37 mouse cellular contexts compared by ENCODE assay signal in the genomic region with DNA sequence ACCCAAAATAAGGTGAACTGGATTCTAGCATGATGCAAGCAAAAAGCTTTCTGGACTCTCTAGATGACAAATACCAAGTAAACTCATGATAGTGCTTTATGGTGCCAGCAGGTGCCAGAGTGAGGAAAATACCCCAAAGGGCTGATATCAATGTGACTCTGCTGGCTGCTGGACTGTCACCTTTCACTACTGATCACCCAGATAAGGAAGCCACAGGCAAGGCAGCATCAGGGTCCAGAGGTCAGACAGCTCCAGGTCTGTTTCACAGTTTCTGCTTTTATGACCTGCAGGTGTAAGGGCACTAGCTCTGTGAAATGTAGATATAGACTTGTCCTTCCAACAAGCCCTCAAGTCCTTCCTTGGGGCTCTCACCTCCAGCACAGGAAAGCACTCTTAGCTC. TPM values are rescaled to one million over a fixed set of nuclear protein-coding genes. Genes with fewer than 3 reads are reported as not detected.
A peak's percentile ranks its signal among the peaks of the same experiment; 100 is the strongest.
DNase-seq lines count a peak whose midpoint lies in the region; ATAC-seq and TF ChIP-seq lines count a peak whose summit lies in the region.
"Had no signal": no experiment of that assay in that cellular context is flagged by ENCODE, and none has a peak within 500 bp of the region (broad histone marks: within the 10 kb centered on the region; RNA-seq: fewer than 3 reads in every experiment).

No protein-coding gene starts in this region.

- H3K4me1 ChIP-seq in liver, embryonic 15.5 days (replicated peaks) = no peaks in the 10 kb centered on the region
- H3K4me1 ChIP-seq in liver, embryonic 12.5 days = no peaks in the 10 kb centered on the region
- no peaks in the 10 kb centered on the region; the same call in 1 of the 2 replicates for H3K4me1 ChIP-seq in intestine, embryonic 15.5 days (replicated peaks)
- peaks cover 26% of the 10 kb centered on the region; the same call in 1 of the 2 replicates for H3K4me1 ChIP-seq in small intestine, adult 2 months (ENCODE audit: control insufficient read depth, insufficient read depth, insufficient read length, low read length)
- H3K4me1 ChIP-seq: embryonic facial prominence, embryonic 10.5 days; embryonic facial prominence, embryonic 13.5 days; forebrain, embryonic 12.5 days; forebrain, embryonic 15.5 days; hindbrain, embryonic 10.5 days; hindbrain, embryonic 13.5 days had no signal

- peak; percentile 37 for DNase-seq in large intestine, adult 2 months (ENCODE audit: low read depth, low spot score)
- no peak for DNase-seq in c-Kit-positive CD71-positive TER-119-positive erythroid progenitor cells, embryonic 14.5 days (ENCODE audit: low spot score)
- DNase-seq in heart, postnatal 14 days = no peak
- DNase-seq in lung, postnatal 36 days = no peak
- DNase-seq: adrenal gland, postnatal 10 days; B cell, adult 2 months; cerebellum, adult 11-12 months; cerebellum, adult 8-10 months; cerebellum, postnatal 10 days; cerebellum, postnatal 36 days; embryo, embryonic 11 days; gastrocnemius, postnatal 25 days; heart, adult 18-20 months; heart, postnatal 36 days had no signal

- TF ChIP-seq CTCF in small intestine, adult 2 months (IDR thresholded peaks at IDR 0.05; ENCODE audit: extremely low read depth, insufficient read length, insufficient replicate concordance, low read depth, low read length) = no peak

- no peak overlapping the region for H3K27ac ChIP-seq in liver, embryonic 15.5 days (replicated peaks)
- H3K27ac ChIP-seq in liver, embryonic 12.5 days = no peak overlapping the region
- peak overlapping the region; percentile 54; the same call in 1 of the 2 replicates for H3K27ac ChIP-seq in intestine, embryonic 15.5 days
- H3K27ac ChIP-seq in small intestine, adult 2 months (ENCODE audit: insufficient read depth, low read depth, low read length) = peak overlapping the region; percentile 99
- H3K27ac ChIP-seq: embryonic facial prominence, embryonic 10.5 days; embryonic facial prominence, embryonic 13.5 days; forebrain, embryonic 12.5 days; forebrain, embryonic 15.5 days; hindbrain, embryonic 10.5 days; hindbrain, embryonic 13.5 days had no signal

- no peak overlapping the region for H3K4me3 ChIP-seq in liver, embryonic 15.5 days (replicated peaks)
- no peak overlapping the region for H3K4me3 ChIP-seq in liver, embryonic 12.5 days
- no peak overlapping the region for H3K4me3 ChIP-seq in intestine, embryonic 15.5 days (replicated peaks)
- no peak overlapping the region for H3K4me3 ChIP-seq in small intestine, adult 2 months (ENCODE audit: low read depth, low read length)
- H3K4me3 ChIP-seq: embryonic facial prominence, embryonic 10.5 days; embryonic facial prominence, embryonic 13.5 days; erythroblast, embryonic 14.5 days; forebrain, embryonic 12.5 days; forebrain, embryonic 15.5 days; hindbrain, embryonic 10.5 days; hindbrain, embryonic 13.5 days had no signal

- no peak overlapping the region for H3K4me2 ChIP-seq in liver, embryonic 15.5 days
- H3K4me2 ChIP-seq in liver, embryonic 12.5 days = no peak overlapping the region
- H3K4me2 ChIP-seq in intestine, embryonic 15.5 days (replicated peaks) = no peak overlapping the region
- H3K4me2 ChIP-seq: embryonic facial prominence, embryonic 13.5 days; forebrain, embryonic 12.5 days; forebrain, embryonic 15.5 days; heart, embryonic 11.5 days; hindbrain, embryonic 13.5 days had no signal

- H3K9ac ChIP-seq in liver, embryonic 15.5 days = no peak overlapping the region
- H3K9ac ChIP-seq in liver, embryonic 12.5 days = no peak overlapping the region
- H3K9ac ChIP-seq in intestine, embryonic 15.5 days = no peak overlapping the region
- H3K9ac ChIP-seq: embryonic facial prominence, embryonic 13.5 days; forebrain, embryonic 12.5 days; forebrain, embryonic 15.5 days; hindbrain, embryonic 13.5 days had no signal

- TF ChIP-seq POLR2A in small intestine, adult 2 months (IDR thresholded peaks at IDR 0.05; ENCODE audit: low read depth, low read length) = no peak

- no peaks in the 10 kb centered on the region for H3K27me3 ChIP-seq in liver, embryonic 15.5 days
- no peaks in the 10 kb centered on the region for H3K27me3 ChIP-seq in liver, embryonic 12.5 days (replicated peaks)
- no peaks in the 10 kb centered on the region for H3K27me3 ChIP-seq in intestine, embryonic 15.5 days (replicated peaks)
- H3K27me3 ChIP-seq in small intestine, adult 2 months (ENCODE audit: control insufficient read depth, insufficient read depth, low read length) = no peaks in the 10 kb centered on the region
- H3K27me3 ChIP-seq: CH12.LX; embryonic facial prominence, embryonic 13.5 days; forebrain, embryonic 12.5 days; forebrain, embryonic 15.5 days; hindbrain, embryonic 13.5 days had no signal

- peak; percentile 28; the same call in 1 of the 2 replicates for ATAC-seq in liver, embryonic 15.5 days (ENCODE audit: insufficient read depth)
- no peak for ATAC-seq in liver, embryonic 12.5 days
- peak; percentile 85 for ATAC-seq in intestine, embryonic 15.5 days
- ATAC-seq: forebrain, embryonic 15.5 days; hindbrain, embryonic 16.5 days; Patski had no signal

- H3K9me3 ChIP-seq in liver, embryonic 15.5 days (replicated peaks) = no peaks in the 10 kb centered on the region
- no peaks in the 10 kb centered on the region for H3K9me3 ChIP-seq in liver, embryonic 12.5 days (replicated peaks)
- H3K9me3 ChIP-seq in intestine, embryonic 15.5 days = no peaks in the 10 kb centered on the region
- H3K9me3 ChIP-seq: embryonic facial prominence, embryonic 10.5 days; embryonic facial prominence, embryonic 13.5 days; forebrain, embryonic 12.5 days; forebrain, embryonic 15.5 days; G1E; hindbrain, embryonic 10.5 days; hindbrain, embryonic 13.5 days had no signal

- intact Hi-C loops in heart, postnatal 14 days (cut with DNase I) = no loop called here

- no peaks in the 10 kb centered on the region for H3K36me3 ChIP-seq in liver, embryonic 15.5 days (replicated peaks)
- H3K36me3 ChIP-seq in liver, embryonic 12.5 days = no peaks in the 10 kb centered on the region
- H3K36me3 ChIP-seq in intestine, embryonic 15.5 days = no peaks in the 10 kb centered on the region
- H3K36me3 ChIP-seq in small intestine, adult 2 months (ENCODE audit: control insufficient read depth, insufficient read depth, low read length) = peaks cover 8% of the 10 kb centered on the region
- H3K36me3 ChIP-seq: embryonic facial prominence, embryonic 10.5 days; embryonic facial prominence, embryonic 13.5 days; forebrain, embryonic 12.5 days; forebrain, embryonic 15.5 days; G1E; hindbrain, embryonic 10.5 days; hindbrain, embryonic 13.5 days had no signal

RNA-seq across cellular contexts. Expression of a gene that starts 2.4 kb away (rescaled TPM):
- 0.08 TPM in 1 of 2 replicates, not detected in the other for polyA plus RNA-seq in liver, embryonic 15.5 days (2015; fragmentation: Nextera tagmentation; extraction: Ambion mirVana)
- not detected in 2 replicates for polyA plus RNA-seq in liver, embryonic 12.5 days (2016; fragmentation: Nextera tagmentation; extraction: Ambion mirVana)
- 33.2 and 37.9 TPM in 2 replicates for polyA plus RNA-seq in intestine, embryonic 15.5 days (2015; fragmentation: Nextera tagmentation; extraction: Ambion mirVana)
- polyA plus RNA-seq in large intestine, adult 2 months (2012; rRNA removed) = 103 and 159 TPM in 2 replicates
- polyA plus RNA-seq in small intestine, adult 2 months (2012; rRNA removed) = 30.4 and 79.4 TPM in 2 replicates
- total RNA-seq in heart, postnatal 14 days (2021) = not detected
- total RNA-seq: adrenal gland, adult 18-20 months; adrenal gland, postnatal 10 days; adrenal gland, postnatal 4 days; CH12.LX; G1E; gastrocnemius, adult 8-10 months; gastrocnemius, postnatal 25 days; heart, adult 18-20 months; heart, postnatal 36 days had no signal
- polyA plus RNA-seq: cortical plate, adult 2 months; embryonic facial prominence, embryonic 10.5 days; embryonic facial prominence, embryonic 13.5 days; erythroblast, embryonic 14.5 days; forebrain, embryonic 12.5 days; forebrain, embryonic 15.5 days; G1E; gonadal fat pad, adult 2 months; heart, embryonic 11.5 days; heart, embryonic 14.5 days; heart, postnatal 0 days; hindbrain, embryonic 10.5 days; hindbrain, embryonic 13.5 days; hindbrain, embryonic 16.5 days; Patski had no signal

RNA-seq across cellular contexts. Expression of a gene that starts 22.4 kb away (rescaled TPM):
- polyA plus RNA-seq in liver, embryonic 15.5 days (2015; fragmentation: Nextera tagmentation; extraction: Ambion mirVana) = not detected in 2 replicates
- not detected in 2 replicates for polyA plus RNA-seq in liver, embryonic 12.5 days (2016; fragmentation: Nextera tagmentation; extraction: Ambion mirVana)
- polyA plus RNA-seq in intestine, embryonic 15.5 days (2015; fragmentation: Nextera tagmentation; extraction: Ambion mirVana) = 0.21 and 0.28 TPM in 2 replicates
- 0.73 and 2.2 TPM in 2 replicates for polyA plus RNA-seq in large intestine, adult 2 months (2012; rRNA removed)
- 0.20 and 1.9 TPM in 2 replicates for polyA plus RNA-seq in small intestine, adult 2 months (2012; rRNA removed)
- total RNA-seq in heart, postnatal 14 days (2021) = not detected
- total RNA-seq: adrenal gland, adult 18-20 months; adrenal gland, postnatal 10 days; CH12.LX; G1E; gastrocnemius, adult 8-10 months; gastrocnemius, postnatal 25 days; heart, adult 18-20 months; heart, postnatal 36 days had no signal
- polyA plus RNA-seq: cortical plate, adult 2 months; embryonic facial prominence, embryonic 10.5 days; embryonic facial prominence, embryonic 13.5 days; erythroblast, embryonic 14.5 days; forebrain, embryonic 12.5 days; gonadal fat pad, adult 2 months; heart, embryonic 11.5 days; heart, postnatal 0 days; hindbrain, embryonic 10.5 days; hindbrain, embryonic 13.5 days; hindbrain, embryonic 16.5 days; Patski had no signal

RNA-seq across cellular contexts. Expression of a gene that starts 41.0 kb away (rescaled TPM):
- not detected in 2 replicates for polyA plus RNA-seq in liver, embryonic 15.5 days (2015; fragmentation: Nextera tagmentation; extraction: Ambion mirVana)
- polyA plus RNA-seq in liver, embryonic 12.5 days (2016; fragmentation: Nextera tagmentation; extraction: Ambion mirVana) = not detected in 2 replicates
- polyA plus RNA-seq in intestine, embryonic 15.5 days (2015; fragmentation: Nextera tagmentation; extraction: Ambion mirVana) = 37.4 and 51.1 TPM in 2 replicates
- 67.1 and 273 TPM in 2 replicates for polyA plus RNA-seq in large intestine, adult 2 months (2012; rRNA removed)
- polyA plus RNA-seq in small intestine, adult 2 months (2012; rRNA removed) = 103 and 341 TPM in 2 replicates
- total RNA-seq in heart, postnatal 14 days (2021) = not detected
- total RNA-seq: CH12.LX; G1E; gastrocnemius, adult 8-10 months; gastrocnemius, postnatal 25 days; heart, adult 18-20 months; heart, postnatal 36 days had no signal
- polyA plus RNA-seq: cortical plate, adult 2 months; embryonic facial prominence, embryonic 10.5 days; embryonic facial prominence, embryonic 13.5 days; erythroblast, embryonic 14.5 days; forebrain, embryonic 12.5 days; forebrain, embryonic 15.5 days; heart, embryonic 11.5 days; heart, embryonic 14.5 days; hindbrain, embryonic 10.5 days; hindbrain, embryonic 13.5 days; hindbrain, embryonic 16.5 days; Patski had no signal

Comparison
In these comparisons a context has a peak if more than half of its experiments do, and no peak if none do; other contexts are left out.
1. H3K27ac ChIP-seq: peak in intestine, embryonic 15.5 days (single experiment) and small intestine, adult 2 months (single experiment); none in liver, embryonic 15.5 days (single experiment) and liver, embryonic 12.5 days (single experiment).
2. RNA of a gene that starts 2.4 kb away (polyA plus RNA-seq): 103 to 159 TPM in large intestine, adult 2 months, 30.4 to 79.4 TPM in small intestine, adult 2 months and 33.2 to 37.9 TPM in intestine, embryonic 15.5 days; 0.08 TPM in liver, embryonic 15.5 days and not detected in liver, embryonic 12.5 days; every median in the first group is over 10 times any median in the second.
3. RNA of a gene that starts 41.0 kb away (polyA plus RNA-seq): 103 to 341 TPM in small intestine, adult 2 months, 67.1 to 273 TPM in large intestine, adult 2 months and 37.4 to 51.1 TPM in intestine, embryonic 15.5 days; not detected in liver, embryonic 15.5 days and not detected in liver, embryonic 12.5 days; every median in the first group is over 10 times any median in the second.